In the genomic region with DNA sequence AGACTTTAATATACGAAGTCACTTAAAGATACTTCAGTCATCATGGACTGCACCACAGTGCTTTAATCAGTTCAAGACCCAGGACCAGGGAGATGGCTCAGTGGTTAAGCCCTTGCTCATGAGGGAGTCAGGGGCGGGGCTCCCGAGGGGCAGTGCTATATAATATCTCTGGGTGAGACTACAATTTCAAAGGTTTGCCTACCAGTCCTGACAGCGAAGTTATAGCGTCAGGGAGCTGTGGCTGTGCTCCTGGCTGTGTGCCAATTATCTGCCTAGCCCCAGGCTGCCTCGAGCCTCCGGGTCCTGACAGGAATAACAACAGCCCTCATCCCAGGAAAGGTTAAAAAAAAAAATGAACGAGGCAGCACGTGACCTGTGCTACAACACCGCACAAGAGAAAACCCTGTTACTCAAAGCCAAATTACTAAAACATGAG, we compare ENCODE assay signal across 8 mouse cellular contexts. TPM values are rescaled to one million over a fixed set of nuclear protein-coding genes. Genes with fewer than 3 reads are reported as not detected.
DNase-seq lines count a peak whose midpoint lies in the region; ATAC-seq and TF ChIP-seq lines count a peak whose summit lies in the region.

No protein-coding gene starts in this region.

- H3K36me3 ChIP-seq in MEL (ENCODE audit: control insufficient read depth in 1 of 2, insufficient read depth in 2 of 2, low read length in 2 of 2) = 0 out of 4 replicates have a peak, but pooled peaks cover 0 to 5% of the 10 kb centered on the region in 2 experiments
- H3K36me3 ChIP-seq in hindbrain, embryonic 14.5 days (replicated peaks; ENCODE audit: control insufficient read depth, insufficient read depth) = no peaks in the 10 kb centered on the region

- no peaks in the 10 kb centered on the region for H3K9me3 ChIP-seq in MEL (replicated peaks; ENCODE audit: insufficient read depth, low read length)
- H3K9me3 ChIP-seq in hindbrain, embryonic 14.5 days (ENCODE audit: control insufficient read depth, low read length) = no peaks in the 10 kb centered on the region

- H3K4me2 ChIP-seq in hindbrain, embryonic 14.5 days (replicated peaks) = no peak overlapping the region

- peak overlapping the region; percentile 7 to 35 for H3K4me3 ChIP-seq in MEL (ENCODE audit: control insufficient read depth in 1 of 2, insufficient read depth in 1 of 2, low read depth in 2 of 2, low read length in 2 of 2)
- no peak overlapping the region for H3K4me3 ChIP-seq in hindbrain, embryonic 14.5 days (replicated peaks; ENCODE audit: low read length)
- H3K4me3 ChIP-seq in left cerebral cortex, adult 2 months = no peak overlapping the region

- 25% methylated on average over 10 of the region's 10 CpGs for WGBS in hindbrain, embryonic 14.5 days

- TF ChIP-seq CTCF in MEL (IDR thresholded peaks at IDR 0.05 in 2 of 3, conservative IDR thresholded peaks at IDR 0.05 in 1 of 3; ENCODE audit: control insufficient read depth in 1 of 3, insufficient read depth in 1 of 3, low read depth in 2 of 3, low read length in 3 of 3, poor library complexity in 1 of 3, severe bottlenecking in 1 of 3) = no peak
- no peak for TF ChIP-seq CTCF in left cerebral cortex, adult 2 months (IDR thresholded peaks at IDR 0.05)

- H3K79me2 ChIP-seq in MEL (ENCODE audit: control insufficient read depth, insufficient read depth, low read length, poor library complexity) = no peaks in the 10 kb centered on the region

- H3K9ac ChIP-seq in MEL (ENCODE audit: control insufficient read depth, low read depth, low read length, poor library complexity, severe bottlenecking) = peak overlapping the region; percentile 18; the same call in 1 of the 2 replicates
- H3K9ac ChIP-seq in hindbrain, embryonic 14.5 days = no peak overlapping the region

- DNase-seq in adrenal gland, postnatal 10 days = peak; percentile 42
- no peak for DNase-seq in adrenal gland, adult 2 months
- DNase-seq in MEL (ENCODE audit: low read depth, low spot score) = peak; percentile 64
- DNase-seq in hindbrain, embryonic 14.5 days (ENCODE audit: low spot score) = peak; percentile 51
- DNase-seq in lung, postnatal 14 days = peak; percentile 18
- no peak for DNase-seq in thymus, postnatal 25 days
- no peak for DNase-seq in left cerebral cortex, adult 2 months (ENCODE audit: extremely low spot score in 1 of 2, low spot score in 2 of 2)

- intact Hi-C loops in left cerebral cortex, adult 2 months (cut with DNase I) = no loop called here

- TF ChIP-seq EP300 in MEL (IDR thresholded peaks at IDR 0.05; ENCODE audit: low read depth in 1 of 2, low read length in 2 of 2) = 0 out of 4 replicates have a peak, but pooled peaks of 1 of the 2 experiments have one; percentile 27

- TF ChIP-seq POLR2A in MEL (IDR thresholded peaks at IDR 0.05; ENCODE audit: control insufficient read depth in 1 of 2, insufficient read depth in 1 of 2, low read depth in 1 of 2, low read length in 2 of 2, poor library complexity in 1 of 2) = no peak

- no peak for TF ChIP-seq RAD21 in MEL (IDR thresholded peaks at IDR 0.05; ENCODE audit: low read depth, low read length)

- ATAC-seq in hindbrain, embryonic 14.5 days (ENCODE audit: low FRiP score) = 0 out of 2 replicates have a peak, but pooled peaks have one; percentile 59
- no peak for ATAC-seq in frontal cortex, adult (ENCODE audit: low TSS enrichment)

- no peaks in the 10 kb centered on the region for H3K27me3 ChIP-seq in MEL (ENCODE audit: control insufficient read depth in 1 of 2, insufficient read depth in 2 of 2, low read length in 2 of 2)
- no peaks in the 10 kb centered on the region for H3K27me3 ChIP-seq in hindbrain, embryonic 14.5 days (ENCODE audit: control insufficient read depth, insufficient read depth, low read length)

- H3K4me1 ChIP-seq in MEL (ENCODE audit: control insufficient read depth in 1 of 2, insufficient read depth in 2 of 2, low read length in 2 of 2) = peaks cover 0 to 11% of the 10 kb centered on the region in 2 experiments; a peak in 2 of 4 replicates
- peaks cover 16% of the 10 kb centered on the region; the same call in 1 of the 2 replicates for H3K4me1 ChIP-seq in hindbrain, embryonic 14.5 days (replicated peaks; ENCODE audit: control insufficient read depth, insufficient read depth, low read length)

- no peak overlapping the region for H3K27ac ChIP-seq in MEL (ENCODE audit: control insufficient read depth, low read depth, low read length)
- no peak overlapping the region for H3K27ac ChIP-seq in hindbrain, embryonic 14.5 days
- H3K27ac ChIP-seq in left cerebral cortex, adult 2 months = no peak overlapping the region

TF ChIP-seq in MEL, 35 proteins besides CTCF, POLR2A, EP300 and RAD21:
- TF ChIP-seq UBTF (IDR thresholded peaks at IDR 0.05; ENCODE audit: borderline replicate concordance, insufficient read depth, low read depth, low read length) = no peak
- TF ChIP-seq NRF1 (IDR thresholded peaks at IDR 0.05; ENCODE audit: insufficient read depth, low read depth, low read length, poor library complexity, severe bottlenecking) = no peak
- TF ChIP-seq ZNF384 (IDR thresholded peaks at IDR 0.05; ENCODE audit: low read depth, low read length) = peak; percentile 61
- TF ChIP-seq USF2 (IDR thresholded peaks at IDR 0.05; ENCODE audit: borderline replicate concordance in 1 of 2, insufficient read depth in 1 of 2, low read depth in 1 of 2, low read length in 2 of 2) = peak in 1 of 2 experiments; percentile 44; a peak in 1 of 4 replicates
- no peak for TF ChIP-seq ETS1 (IDR thresholded peaks at IDR 0.05; ENCODE audit: low read depth, low read length)
- TF ChIP-seq MEF2A (IDR thresholded peaks at IDR 0.05; ENCODE audit: extremely low read depth, insufficient replicate concordance, low read depth, low read length, poor library complexity, severe bottlenecking) = no peak
- no peak for TF ChIP-seq GABPA (IDR thresholded peaks at IDR 0.05; ENCODE audit: low read depth, low read length)
- TF ChIP-seq GATA1 (IDR thresholded peaks at IDR 0.05; ENCODE audit: low read depth, low read length) = no peak
- no peak for TF ChIP-seq TCF12 (IDR thresholded peaks at IDR 0.05; ENCODE audit: low read depth, low read length)
- TF ChIP-seq MAX (IDR thresholded peaks at IDR 0.05; ENCODE audit: low read length) = peak; percentile 57; the same call in 1 of the 2 replicates
- TF ChIP-seq CHD2 (IDR thresholded peaks at IDR 0.05; ENCODE audit: low read length) = no peak
- TF ChIP-seq USF1 (IDR thresholded peaks at IDR 0.05; ENCODE audit: low read depth, low read length) = peak; percentile 86
- TF ChIP-seq MAZ (IDR thresholded peaks at IDR 0.05; ENCODE audit: low read depth, low read length) = no peak
- TF ChIP-seq RCOR1 (IDR thresholded peaks at IDR 0.05; ENCODE audit: low read depth, low read length) = no peak
- no peak for TF ChIP-seq ELF1 (IDR thresholded peaks at IDR 0.05; ENCODE audit: low read depth, low read length)
- no peak for TF ChIP-seq ZKSCAN1 (IDR thresholded peaks at IDR 0.05; ENCODE audit: low read depth, low read length)
- no peak for TF ChIP-seq JUND (IDR thresholded peaks at IDR 0.05; ENCODE audit: low read depth, low read length)
- no peak for TF ChIP-seq MYC (IDR thresholded peaks at IDR 0.05; ENCODE audit: low read depth, low read length)
- no peak for TF ChIP-seq E2F4 (IDR thresholded peaks at IDR 0.05; ENCODE audit: borderline replicate concordance, low read depth, low read length)
- TF ChIP-seq TBP (IDR thresholded peaks at IDR 0.05; ENCODE audit: low read depth, low read length) = no peak
- TF ChIP-seq BHLHE40 (IDR thresholded peaks at IDR 0.05; ENCODE audit: borderline replicate concordance, low read depth, low read length) = peak; percentile 59; the same call in 1 of the 2 replicates
- no peak for TF ChIP-seq KAT2A (conservative IDR thresholded peaks at IDR 0.05; ENCODE audit: low read depth, low read length)

RNA-seq across cellular contexts. Expression of gene Trim2, which starts 24.7 kb away (rescaled TPM):
- total RNA-seq in adrenal gland, postnatal 10 days (2021) = 10 to 100 TPM; 53.1 to 58.5 TPM
- total RNA-seq in adrenal gland, adult 2 months (2021) = 100 to 1,000 TPM in 1 of 2 experiments, 10 to 100 TPM in 1; 34.1 to 125 TPM
- polyA plus RNA-seq in adrenal gland, adult 2 months (2012; rRNA removed) = 58.3 and 115 TPM in 2 replicates
- 1.7 and 2.8 TPM in 2 replicates for total RNA-seq in MEL (2012; rRNA removed)
- 1 to 10 TPM in 1 of 2 experiments, not detected in 1; 4.4 TPM for polyA plus RNA-seq in MEL (2012; ENCODE audit: insufficient read depth in 1 of 2, insufficient read length in 2 of 2, low read depth in 1 of 2, low replicate concordance in 2 of 2, missing spikeins in 1 of 2)
- 136 and 151 TPM in 2 replicates for polyA plus RNA-seq in hindbrain, embryonic 14.5 days (2014; fragmentation: Nextera tagmentation; extraction: Ambion mirVana)
- total RNA-seq in left cerebral cortex, adult 2 months (2021) = 100 to 1,000 TPM; 246 to 280 TPM

Comparison
In these comparisons a context has a peak if more than half of its experiments do, and no peak if none do; other contexts are left out.
1. DNase-seq: peak in adrenal gland, postnatal 10 days (single experiment), MEL (single experiment), hindbrain, embryonic 14.5 days (single experiment) and lung, postnatal 14 days (single experiment); none in adrenal gland, adult 2 months (single experiment), thymus, postnatal 25 days (single experiment) and left cerebral cortex, adult 2 months (0 of 2).
2. H3K4me3 ChIP-seq: peak in MEL (2 of 2); none in hindbrain, embryonic 14.5 days (single experiment) and left cerebral cortex, adult 2 months (single experiment).